Mouse (Mus musculus): ENCODE data around the gene Pacs1. TPM values are rescaled to one million over a fixed set of nuclear protein-coding genes. Genes with fewer than 3 reads are reported as not detected.

Pacs1 gene
- polyA plus RNA-seq, 1 experiment, result 18.3 TPM

DNA sequence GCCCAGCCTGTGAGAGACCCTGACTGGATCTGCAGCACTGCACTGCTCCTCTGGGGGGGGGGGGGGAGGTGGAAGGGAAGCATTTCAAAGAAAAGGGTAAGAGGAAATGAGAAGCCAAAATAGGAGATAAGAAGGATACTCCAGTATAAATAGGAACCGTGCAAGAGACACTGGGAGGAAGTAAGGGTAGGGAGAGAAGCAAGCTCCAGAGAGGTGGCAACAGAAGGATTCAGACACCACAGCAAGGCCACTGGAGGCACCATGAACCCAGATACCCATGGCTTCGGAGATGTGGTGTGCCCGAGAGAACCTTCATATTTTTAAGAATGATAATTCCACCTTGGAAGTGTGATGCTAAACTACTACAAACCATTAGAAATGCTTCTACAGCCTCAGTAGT is 74.4 kb downstream of the Pacs1 start:
- TF ChIP-seq EP300 (IDR thresholded peaks at IDR 0.05; ENCODE audit: insufficient read depth, low read depth, low read length), result no peak
- no peak for TF ChIP-seq CTCF (IDR thresholded peaks at IDR 0.05; ENCODE audit: low read depth, low read length)
- no peak for TF ChIP-seq POLR2A (IDR thresholded peaks at IDR 0.05; ENCODE audit: insufficient read depth, low read length)
- Histone ChIP-seq H3K9ac (ENCODE audit: low read depth, poor library complexity, severe bottlenecking) (no peak overlapping the region), H3K9me3 (replicated peaks; ENCODE audit: control insufficient read depth, insufficient read depth, low read length, poor library complexity, severe bottlenecking) (no peaks in the 10 kb centered on the region), H3K4me3 (ENCODE audit: low read depth, low read length) (no peak overlapping the region), H3K36me3 (ENCODE audit: control insufficient read depth, insufficient read depth, low read length, poor library complexity, severe bottlenecking) (no peaks in the 10 kb centered on the region), H3K27me3 (ENCODE audit: control insufficient read depth, insufficient read depth, low read length, poor library complexity, severe bottlenecking) (no peaks in the 10 kb centered on the region), H3K4me1 (ENCODE audit: control insufficient read depth, insufficient read depth, low read length) (no peaks in the 10 kb centered on the region), H3K27ac (ENCODE audit: insufficient read depth, low read length) (no peak overlapping the region)

DNA sequence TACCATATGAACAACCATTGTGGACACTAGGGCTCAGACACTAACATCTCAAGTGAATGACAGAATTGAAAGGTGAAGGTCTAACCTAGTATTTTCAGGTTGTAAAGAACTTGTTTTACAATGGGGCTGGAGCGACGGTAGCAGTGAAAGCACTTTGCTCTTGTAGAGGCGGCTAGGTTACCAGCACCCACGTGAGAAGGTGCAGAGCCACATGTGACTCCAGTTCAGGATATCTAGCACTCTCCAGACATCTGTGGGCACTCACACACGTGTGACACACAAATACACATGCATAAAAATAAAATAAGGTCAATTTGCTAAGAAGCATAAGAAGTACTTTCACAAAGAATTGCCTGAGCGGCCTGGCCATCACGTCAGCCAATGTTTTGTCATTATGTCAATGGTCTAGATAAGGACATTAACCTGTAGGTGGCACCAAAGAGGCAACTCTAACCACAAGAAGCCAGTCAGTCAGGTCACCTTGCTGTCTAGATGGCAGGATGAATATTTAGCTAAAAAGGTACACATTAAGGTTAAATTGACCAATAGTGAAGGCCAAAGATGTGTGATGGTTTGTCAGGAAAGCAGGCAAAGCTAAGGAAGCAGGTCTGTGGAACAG is 77.4 kb downstream of the Pacs1 start:
- TF ChIP-seq EP300 (IDR thresholded peaks at IDR 0.05; ENCODE audit: insufficient read depth, low read depth, low read length) (no peak), CTCF (IDR thresholded peaks at IDR 0.05; ENCODE audit: low read depth, low read length) (no peak), POLR2A (IDR thresholded peaks at IDR 0.05; ENCODE audit: insufficient read depth, low read length) (no peak)
- H3K9me3 ChIP-seq (replicated peaks; ENCODE audit: control insufficient read depth, insufficient read depth, low read length, poor library complexity, severe bottlenecking), result no peaks in the 10 kb centered on the region
- no peaks in the 10 kb centered on the region for H3K36me3 ChIP-seq (ENCODE audit: control insufficient read depth, insufficient read depth, low read length, poor library complexity, severe bottlenecking)
- no peak overlapping the region for H3K4me3 ChIP-seq (ENCODE audit: low read depth, low read length)
- no peaks in the 10 kb centered on the region for H3K4me1 ChIP-seq (ENCODE audit: control insufficient read depth, insufficient read depth, low read length)
- no peak overlapping the region for H3K27ac ChIP-seq (ENCODE audit: insufficient read depth, low read length)
- H3K27me3 ChIP-seq (ENCODE audit: control insufficient read depth, insufficient read depth, low read length, poor library complexity, severe bottlenecking), result no peaks in the 10 kb centered on the region
- H3K9ac ChIP-seq (ENCODE audit: low read depth, poor library complexity, severe bottlenecking), result no peak overlapping the region

DNA sequence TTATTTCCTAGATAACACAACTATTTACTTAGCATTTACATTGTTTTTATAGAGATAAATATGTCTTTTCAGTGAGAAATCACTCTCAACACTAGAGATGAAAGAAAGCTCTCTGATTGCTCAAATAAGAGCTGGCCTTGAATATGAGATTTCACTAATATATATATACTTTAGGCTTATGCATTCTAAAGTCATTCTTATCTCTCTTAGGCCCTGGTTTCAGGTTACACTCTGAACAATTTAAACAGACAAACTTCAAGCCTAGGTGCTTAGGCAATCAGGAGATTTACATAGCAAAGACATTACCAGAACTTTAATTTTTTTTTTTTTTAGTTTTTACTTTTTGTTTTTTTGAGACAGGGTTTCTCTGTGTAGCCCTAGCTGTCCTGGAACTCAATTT is 80.5 kb downstream of the Pacs1 start:
- Histone ChIP-seq H3K9me3 (replicated peaks; ENCODE audit: control insufficient read depth, insufficient read depth, low read length, poor library complexity, severe bottlenecking) (no peaks in the 10 kb centered on the region), H3K9ac (ENCODE audit: low read depth, poor library complexity, severe bottlenecking) (no peak overlapping the region), H3K27ac (ENCODE audit: insufficient read depth, low read length) (no peak overlapping the region), H3K4me3 (ENCODE audit: low read depth, low read length) (no peak overlapping the region), H3K36me3 (ENCODE audit: control insufficient read depth, insufficient read depth, low read length, poor library complexity, severe bottlenecking) (no peaks in the 10 kb centered on the region), H3K4me1 (ENCODE audit: control insufficient read depth, insufficient read depth, low read length) (no peaks in the 10 kb centered on the region), H3K27me3 (ENCODE audit: control insufficient read depth, insufficient read depth, low read length, poor library complexity, severe bottlenecking) (no peaks in the 10 kb centered on the region)
- TF ChIP-seq CTCF (IDR thresholded peaks at IDR 0.05; ENCODE audit: low read depth, low read length), result no peak
- TF ChIP-seq POLR2A (IDR thresholded peaks at IDR 0.05; ENCODE audit: insufficient read depth, low read length), result no peak
- TF ChIP-seq EP300 (IDR thresholded peaks at IDR 0.05; ENCODE audit: insufficient read depth, low read depth, low read length), result no peak

DNA sequence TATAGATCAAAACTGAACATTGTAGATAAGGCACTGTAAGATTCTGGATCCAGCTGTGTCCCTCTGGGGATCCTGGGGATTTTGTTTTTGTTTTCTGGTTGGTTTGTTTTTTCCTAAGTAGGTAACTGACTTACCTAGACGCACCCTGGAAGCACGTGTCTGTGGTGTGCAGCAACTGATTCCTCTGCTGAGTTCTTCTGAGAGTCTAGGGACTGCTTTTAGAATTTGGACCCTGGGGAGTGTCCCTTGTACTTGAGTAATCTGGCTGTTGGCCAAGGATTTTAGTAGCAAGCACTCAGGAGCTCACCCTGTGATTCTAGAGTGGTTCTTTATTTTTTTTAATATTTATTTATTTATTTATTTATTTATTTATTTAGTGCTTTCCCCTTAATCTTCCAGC is 85.5 kb downstream of the Pacs1 start:
- H3K9ac ChIP-seq (ENCODE audit: low read depth, poor library complexity, severe bottlenecking), result no peak overlapping the region
- H3K27ac ChIP-seq (ENCODE audit: insufficient read depth, low read length), result no peak overlapping the region
- H3K27me3 ChIP-seq (ENCODE audit: control insufficient read depth, insufficient read depth, low read length, poor library complexity, severe bottlenecking), result no peaks in the 10 kb centered on the region
- TF ChIP-seq CTCF (IDR thresholded peaks at IDR 0.05; ENCODE audit: low read depth, low read length) (no peak), EP300 (IDR thresholded peaks at IDR 0.05; ENCODE audit: insufficient read depth, low read depth, low read length) (no peak), POLR2A (IDR thresholded peaks at IDR 0.05; ENCODE audit: insufficient read depth, low read length) (no peak)
- H3K4me1 ChIP-seq (ENCODE audit: control insufficient read depth, insufficient read depth, low read length), result no peaks in the 10 kb centered on the region
- H3K36me3 ChIP-seq (ENCODE audit: control insufficient read depth, insufficient read depth, low read length, poor library complexity, severe bottlenecking), result no peaks in the 10 kb centered on the region
- no peak overlapping the region for H3K4me3 ChIP-seq (ENCODE audit: low read depth, low read length)
- peaks cover 6% of the 10 kb centered on the region for H3K9me3 ChIP-seq (replicated peaks; ENCODE audit: control insufficient read depth, insufficient read depth, low read length, poor library complexity, severe bottlenecking)

DNA sequence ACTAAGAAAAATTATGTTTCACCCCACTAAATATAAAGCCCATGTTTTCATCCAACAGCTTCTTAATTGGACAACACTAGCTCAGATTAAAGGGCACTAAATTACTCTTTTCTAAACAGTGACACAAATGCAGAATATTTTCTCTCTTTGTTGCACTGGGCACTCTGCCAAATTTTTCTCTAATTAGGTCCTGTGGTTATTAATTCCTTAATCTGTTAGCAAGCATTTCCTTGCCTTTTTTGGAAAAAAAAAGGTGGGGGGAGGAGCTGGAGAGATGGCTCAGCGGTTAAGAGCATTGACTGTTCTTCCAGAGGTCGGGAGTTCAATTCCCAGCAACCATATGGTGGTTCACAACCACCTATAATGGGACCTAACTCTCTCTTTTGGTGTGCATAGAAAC is 91.0 kb downstream of the Pacs1 start:
- H3K9ac ChIP-seq (ENCODE audit: low read depth, poor library complexity, severe bottlenecking), result no peak overlapping the region
- no peak overlapping the region for H3K27ac ChIP-seq (ENCODE audit: insufficient read depth, low read length)
- H3K4me1 ChIP-seq (ENCODE audit: control insufficient read depth, insufficient read depth, low read length), result peaks cover 1% of the 10 kb centered on the region
- no peaks in the 10 kb centered on the region for H3K36me3 ChIP-seq (ENCODE audit: control insufficient read depth, insufficient read depth, low read length, poor library complexity, severe bottlenecking)
- no peak for TF ChIP-seq EP300 (IDR thresholded peaks at IDR 0.05; ENCODE audit: insufficient read depth, low read depth, low read length)
- no peak for TF ChIP-seq CTCF (IDR thresholded peaks at IDR 0.05; ENCODE audit: low read depth, low read length)
- TF ChIP-seq POLR2A (IDR thresholded peaks at IDR 0.05; ENCODE audit: insufficient read depth, low read length), result no peak
- H3K9me3 ChIP-seq (replicated peaks; ENCODE audit: control insufficient read depth, insufficient read depth, low read length, poor library complexity, severe bottlenecking), result peaks cover 6% of the 10 kb centered on the region
- no peak overlapping the region for H3K4me3 ChIP-seq (ENCODE audit: low read depth, low read length)
- no peaks in the 10 kb centered on the region for H3K27me3 ChIP-seq (ENCODE audit: control insufficient read depth, insufficient read depth, low read length, poor library complexity, severe bottlenecking)

DNA sequence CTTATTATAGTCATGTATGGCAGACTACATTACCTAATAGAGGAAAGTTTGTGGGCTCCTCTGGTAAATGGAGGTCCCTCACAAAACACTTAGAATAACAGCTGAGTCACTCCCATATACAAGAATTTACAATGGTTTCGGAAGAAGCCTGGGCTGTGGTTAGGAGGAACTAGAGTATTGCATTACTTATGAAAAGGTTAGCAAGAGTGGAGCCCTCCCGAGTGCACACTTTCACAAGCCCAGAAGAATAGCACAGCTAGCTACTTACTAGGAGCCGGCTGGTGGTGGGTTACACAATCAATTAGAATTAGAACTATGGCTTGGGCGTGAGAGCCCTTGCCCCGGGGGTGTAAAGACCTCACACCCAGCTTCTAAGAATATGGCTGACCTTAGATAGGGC is 94.3 kb downstream of the Pacs1 start:
- TF ChIP-seq CTCF (IDR thresholded peaks at IDR 0.05; ENCODE audit: low read depth, low read length) (no peak), EP300 (IDR thresholded peaks at IDR 0.05; ENCODE audit: insufficient read depth, low read depth, low read length) (no peak), POLR2A (IDR thresholded peaks at IDR 0.05; ENCODE audit: insufficient read depth, low read length) (no peak)
- H3K9ac ChIP-seq (ENCODE audit: low read depth, poor library complexity, severe bottlenecking), result no peak overlapping the region
- H3K27ac ChIP-seq (ENCODE audit: insufficient read depth, low read length), result no peak overlapping the region
- H3K4me1 ChIP-seq (ENCODE audit: control insufficient read depth, insufficient read depth, low read length), result peaks cover 1% of the 10 kb centered on the region
- no peak overlapping the region for H3K4me3 ChIP-seq (ENCODE audit: low read depth, low read length)
- no peaks in the 10 kb centered on the region for H3K9me3 ChIP-seq (replicated peaks; ENCODE audit: control insufficient read depth, insufficient read depth, low read length, poor library complexity, severe bottlenecking)
- H3K27me3 ChIP-seq (ENCODE audit: control insufficient read depth, insufficient read depth, low read length, poor library complexity, severe bottlenecking), result no peaks in the 10 kb centered on the region
- no peaks in the 10 kb centered on the region for H3K36me3 ChIP-seq (ENCODE audit: control insufficient read depth, insufficient read depth, low read length, poor library complexity, severe bottlenecking)

Data from ES-Bruce4 (cell line).